In genomic region chr12:110601241-110602218, GRCm38 (mm10) we compare ENCODE assay signal across 8 mouse cellular contexts. TPM values are rescaled to one million over a fixed set of nuclear protein-coding genes. Genes with fewer than 3 reads are reported as not detected.
DNase-seq lines count a peak whose midpoint lies in the region; ATAC-seq and TF ChIP-seq lines count a peak whose summit lies in the region.

Gene Dync1h1 (plus strand): TSS chr12:110601452.

- peak; percentile 95 for TF ChIP-seq POLR2A in bone marrow macrophage, adult 2 months (IDR thresholded peaks at IDR 0.05; ENCODE audit: borderline replicate concordance, low read depth, low read length)
- peak; percentile 98 for TF ChIP-seq POLR2A in embryonic fibroblast, embryonic 13.5 days (IDR thresholded peaks at IDR 0.05; ENCODE audit: low read depth, low read length)

- TF ChIP-seq CTCF in bone marrow macrophage, adult 2 months (IDR thresholded peaks at IDR 0.05; ENCODE audit: low read depth, low read length) = no peak
- no peak for TF ChIP-seq CTCF in embryonic fibroblast, embryonic 13.5 days (IDR thresholded peaks at IDR 0.05; ENCODE audit: borderline replicate concordance, insufficient read depth, low read length)

- H3K27me3 ChIP-seq in heart, embryonic 10.5 days (ENCODE audit: insufficient read depth, poor library complexity, severe bottlenecking) = peaks cover 19% of the 10 kb centered on the region; the same call in 1 of the 2 replicates
- H3K27me3 ChIP-seq in kidney, embryonic 15.5 days = 0 out of 2 replicates have a peak, but pooled peaks cover 5% of the 10 kb centered on the region

- H3K4me2 ChIP-seq in kidney, embryonic 15.5 days = peak within 1 kb of the TSS; percentile 68

- H3K27ac ChIP-seq in bone marrow macrophage, adult 2 months (ENCODE audit: insufficient read depth, low read depth, low read length) = peak within 1 kb of the TSS; percentile 84
- peak within 1 kb of the TSS; percentile 87 for H3K27ac ChIP-seq in embryonic fibroblast, embryonic 13.5 days (ENCODE audit: insufficient read depth, low read length)
- peak within 1 kb of the TSS; percentile 93 for H3K27ac ChIP-seq in heart, embryonic 10.5 days
- peak within 1 kb of the TSS; percentile 98 for H3K27ac ChIP-seq in kidney, embryonic 15.5 days

- peak within 1 kb of the TSS; percentile 99 for H3K4me3 ChIP-seq in bone marrow macrophage, adult 2 months (ENCODE audit: insufficient read depth, low read length)
- peak within 1 kb of the TSS; percentile 62 for H3K4me3 ChIP-seq in embryonic fibroblast, embryonic 13.5 days (ENCODE audit: insufficient read depth, low read length)
- peak within 1 kb of the TSS; percentile 99 for H3K4me3 ChIP-seq in heart, embryonic 10.5 days
- peak within 1 kb of the TSS; percentile 100 for H3K4me3 ChIP-seq in kidney, embryonic 15.5 days (replicated peaks)

- under 1% methylated on average over 99 of the region's 105 CpGs for WGBS in heart, embryonic 10.5 days
- WGBS in kidney, embryonic 15.5 days = under 1% methylated on average over 99 of the region's 105 CpGs

- peak; percentile 97 for ATAC-seq in kidney, embryonic 15.5 days (replicated peaks; ENCODE audit: low FRiP score)
- ATAC-seq in monocyte, adult 5-6 weeks (replicated peaks; ENCODE audit: insufficient number of reproducible peaks, low FRiP score, low TSS enrichment, poor library complexity, severe bottlenecking) = peak; percentile 84

- DNase-seq in A20 (ENCODE audit: low read depth, low spot score) = peak; percentile 94
- peak; percentile 96 for DNase-seq in heart, embryonic 10.5 days (ENCODE audit: low spot score)
- peak; percentile 96 for DNase-seq in liver
- peak; percentile 94 to 98 for DNase-seq in spleen, postnatal 4 days (ENCODE audit: low spot score in 2 of 2)

- H3K4me1 ChIP-seq in bone marrow macrophage, adult 2 months (ENCODE audit: control insufficient read depth, insufficient read depth, low read length) = peaks cover 43% of the 10 kb centered on the region
- peaks cover 7% of the 10 kb centered on the region; the same call in 1 of the 2 replicates for H3K4me1 ChIP-seq in embryonic fibroblast, embryonic 13.5 days (ENCODE audit: control insufficient read depth, insufficient read depth, low read length)
- peaks cover 21% of the 10 kb centered on the region for H3K4me1 ChIP-seq in heart, embryonic 10.5 days
- peaks cover 26% of the 10 kb centered on the region for H3K4me1 ChIP-seq in kidney, embryonic 15.5 days

- H3K36me3 ChIP-seq in heart, embryonic 10.5 days = peaks cover 7% of the 10 kb centered on the region; the same call in 1 of the 2 replicates
- H3K36me3 ChIP-seq in kidney, embryonic 15.5 days = no peaks in the 10 kb centered on the region; the same call in 1 of the 2 replicates

- peak within 1 kb of the TSS; percentile 98 for H3K9ac ChIP-seq in kidney, embryonic 15.5 days

- no peaks in the 10 kb centered on the region for H3K9me3 ChIP-seq in heart, embryonic 10.5 days
- H3K9me3 ChIP-seq in kidney, embryonic 15.5 days (replicated peaks) = no peaks in the 10 kb centered on the region

RNA-seq across cellular contexts. Expression of gene Dync1h1, which starts in this region (rescaled TPM):
- polyA plus RNA-seq in bone marrow macrophage, adult 2 months (2012; ENCODE audit: insufficient read depth, insufficient read length, missing spikeins) = 59.8 and 104 TPM in 2 replicates
- 175 and 188 TPM in 2 replicates for polyA plus RNA-seq in embryonic fibroblast, embryonic 13.5 days (2011; ENCODE audit: insufficient read length, low read depth, missing spikeins)
- polyA plus RNA-seq in heart, embryonic 10.5 days (2016; fragmentation: Nextera tagmentation; extraction: Ambion mirVana) = 49.9 and 51.6 TPM in 2 replicates
- polyA plus RNA-seq in kidney, embryonic 15.5 days (2015; fragmentation: Nextera tagmentation; extraction: Ambion mirVana) = 38.6 and 52.4 TPM in 2 replicates
- 122 to 194 TPM (median 132 TPM) in 3 replicates for total RNA-seq in monocyte, adult 5-6 weeks (2017)

Comparison
In these comparisons a context has a peak if more than half of its experiments do, and no peak if none do; other contexts are left out.
1. Peak in every context shown above with its lines: DNase-seq, ATAC-seq, H3K4me3 ChIP-seq and H3K27ac ChIP-seq.